Mouse (Mus musculus): ENCODE data around the gene Mrps18a. TPM values are rescaled to one million over a fixed set of nuclear protein-coding genes. Genes with fewer than 3 reads are reported as not detected.

The Mrps18a gene
- polyA plus RNA-seq, 1 experiment = 71.7 TPM

GRCm38 (mm10) chr17:46161710-46162109 is 50.9 kb downstream of the Mrps18a start:
- TF ChIP-seq EP300 (IDR thresholded peaks at IDR 0.05; ENCODE audit: insufficient read depth, low read depth, low read length) = no peak
- TF ChIP-seq CTCF (IDR thresholded peaks at IDR 0.05; ENCODE audit: low read depth, low read length) = no peak
- TF ChIP-seq POLR2A (IDR thresholded peaks at IDR 0.05; ENCODE audit: insufficient read depth, low read length) = no peak
- Histone ChIP-seq H3K27me3 (ENCODE audit: control insufficient read depth, insufficient read depth, low read length, poor library complexity, severe bottlenecking) (no peaks in the 10 kb centered on the region), H3K4me3 (ENCODE audit: low read depth, low read length) (peak overlapping the region; percentile 71), H3K9ac (ENCODE audit: low read depth, poor library complexity, severe bottlenecking) (peak overlapping the region; percentile 86), H3K4me1 (ENCODE audit: control insufficient read depth, insufficient read depth, low read length) (peaks cover 2% of the 10 kb centered on the region), H3K27ac (ENCODE audit: insufficient read depth, low read length) (no peak overlapping the region), H3K9me3 (replicated peaks; ENCODE audit: control insufficient read depth, insufficient read depth, low read length, poor library complexity, severe bottlenecking) (no peaks in the 10 kb centered on the region), H3K36me3 (ENCODE audit: control insufficient read depth, insufficient read depth, low read length, poor library complexity, severe bottlenecking) (no peaks in the 10 kb centered on the region)

- Histone ChIP-seq H3K9me3 (replicated peaks; ENCODE audit: control insufficient read depth, insufficient read depth, low read length, poor library complexity, severe bottlenecking) (no peaks in the 10 kb centered on the region), H3K36me3 (ENCODE audit: control insufficient read depth, insufficient read depth, low read length, poor library complexity, severe bottlenecking) (no peaks in the 10 kb centered on the region), H3K4me3 (ENCODE audit: low read depth, low read length) (no peak overlapping the region), H3K9ac (ENCODE audit: low read depth, poor library complexity, severe bottlenecking) (no peak overlapping the region), H3K27ac (ENCODE audit: insufficient read depth, low read length) (no peak overlapping the region), H3K4me1 (ENCODE audit: control insufficient read depth, insufficient read depth, low read length) (peaks cover 2% of the 10 kb centered on the region), H3K27me3 (ENCODE audit: control insufficient read depth, insufficient read depth, low read length, poor library complexity, severe bottlenecking) (no peaks in the 10 kb centered on the region)
- no peak for TF ChIP-seq EP300 (IDR thresholded peaks at IDR 0.05; ENCODE audit: insufficient read depth, low read depth, low read length)
- no peak for TF ChIP-seq POLR2A (IDR thresholded peaks at IDR 0.05; ENCODE audit: insufficient read depth, low read length)
- no peak for TF ChIP-seq CTCF (IDR thresholded peaks at IDR 0.05; ENCODE audit: low read depth, low read length)
These were observed 51.8 kb downstream of the Mrps18a start for GRCm38 (mm10) chr17:46162551-46162950.

GRCm38 (mm10) chr17:46162951-46163421 is 52.2 kb downstream of the Mrps18a start:
- TF ChIP-seq CTCF (IDR thresholded peaks at IDR 0.05; ENCODE audit: low read depth, low read length) (no peak), EP300 (IDR thresholded peaks at IDR 0.05; ENCODE audit: insufficient read depth, low read depth, low read length) (no peak), POLR2A (IDR thresholded peaks at IDR 0.05; ENCODE audit: insufficient read depth, low read length) (no peak)
- Histone ChIP-seq H3K4me3 (ENCODE audit: low read depth, low read length) (no peak overlapping the region), H3K36me3 (ENCODE audit: control insufficient read depth, insufficient read depth, low read length, poor library complexity, severe bottlenecking) (no peaks in the 10 kb centered on the region), H3K4me1 (ENCODE audit: control insufficient read depth, insufficient read depth, low read length) (peaks cover 2% of the 10 kb centered on the region), H3K9ac (ENCODE audit: low read depth, poor library complexity, severe bottlenecking) (no peak overlapping the region), H3K27ac (ENCODE audit: insufficient read depth, low read length) (no peak overlapping the region), H3K9me3 (replicated peaks; ENCODE audit: control insufficient read depth, insufficient read depth, low read length, poor library complexity, severe bottlenecking) (no peaks in the 10 kb centered on the region), H3K27me3 (ENCODE audit: control insufficient read depth, insufficient read depth, low read length, poor library complexity, severe bottlenecking) (no peaks in the 10 kb centered on the region)

GRCm38 (mm10) chr17:46164301-46164700 is 53.5 kb downstream of the Mrps18a start:
- no peaks in the 10 kb centered on the region for H3K36me3 ChIP-seq (ENCODE audit: control insufficient read depth, insufficient read depth, low read length, poor library complexity, severe bottlenecking)
- TF ChIP-seq CTCF (IDR thresholded peaks at IDR 0.05; ENCODE audit: low read depth, low read length) = no peak
- TF ChIP-seq EP300 (IDR thresholded peaks at IDR 0.05; ENCODE audit: insufficient read depth, low read depth, low read length) = no peak
- no peak for TF ChIP-seq POLR2A (IDR thresholded peaks at IDR 0.05; ENCODE audit: insufficient read depth, low read length)
- H3K27ac ChIP-seq (ENCODE audit: insufficient read depth, low read length) = no peak overlapping the region
- H3K4me1 ChIP-seq (ENCODE audit: control insufficient read depth, insufficient read depth, low read length) = no peaks in the 10 kb centered on the region
- H3K9ac ChIP-seq (ENCODE audit: low read depth, poor library complexity, severe bottlenecking) = no peak overlapping the region
- H3K9me3 ChIP-seq (replicated peaks; ENCODE audit: control insufficient read depth, insufficient read depth, low read length, poor library complexity, severe bottlenecking) = no peaks in the 10 kb centered on the region
- H3K27me3 ChIP-seq (ENCODE audit: control insufficient read depth, insufficient read depth, low read length, poor library complexity, severe bottlenecking) = no peaks in the 10 kb centered on the region
- H3K4me3 ChIP-seq (ENCODE audit: low read depth, low read length) = no peak overlapping the region

GRCm38 (mm10) chr17:46164791-46165190 is 54.0 kb downstream of the Mrps18a start:
- H3K27ac ChIP-seq (ENCODE audit: insufficient read depth, low read length) = no peak overlapping the region
- no peaks in the 10 kb centered on the region for H3K9me3 ChIP-seq (replicated peaks; ENCODE audit: control insufficient read depth, insufficient read depth, low read length, poor library complexity, severe bottlenecking)
- H3K4me1 ChIP-seq (ENCODE audit: control insufficient read depth, insufficient read depth, low read length) = no peaks in the 10 kb centered on the region
- TF ChIP-seq POLR2A (IDR thresholded peaks at IDR 0.05; ENCODE audit: insufficient read depth, low read length) = no peak
- no peak for TF ChIP-seq CTCF (IDR thresholded peaks at IDR 0.05; ENCODE audit: low read depth, low read length)
- TF ChIP-seq EP300 (IDR thresholded peaks at IDR 0.05; ENCODE audit: insufficient read depth, low read depth, low read length) = no peak
- H3K36me3 ChIP-seq (ENCODE audit: control insufficient read depth, insufficient read depth, low read length, poor library complexity, severe bottlenecking) = no peaks in the 10 kb centered on the region
- no peak overlapping the region for H3K9ac ChIP-seq (ENCODE audit: low read depth, poor library complexity, severe bottlenecking)
- no peak overlapping the region for H3K4me3 ChIP-seq (ENCODE audit: low read depth, low read length)
- H3K27me3 ChIP-seq (ENCODE audit: control insufficient read depth, insufficient read depth, low read length, poor library complexity, severe bottlenecking) = no peaks in the 10 kb centered on the region

GRCm38 (mm10) chr17:46165460-46165859 is 54.7 kb downstream of the Mrps18a start:
- H3K4me1 ChIP-seq (ENCODE audit: control insufficient read depth, insufficient read depth, low read length) = no peaks in the 10 kb centered on the region
- no peaks in the 10 kb centered on the region for H3K36me3 ChIP-seq (ENCODE audit: control insufficient read depth, insufficient read depth, low read length, poor library complexity, severe bottlenecking)
- no peak overlapping the region for H3K9ac ChIP-seq (ENCODE audit: low read depth, poor library complexity, severe bottlenecking)
- H3K27me3 ChIP-seq (ENCODE audit: control insufficient read depth, insufficient read depth, low read length, poor library complexity, severe bottlenecking) = no peaks in the 10 kb centered on the region
- no peak overlapping the region for H3K4me3 ChIP-seq (ENCODE audit: low read depth, low read length)
- TF ChIP-seq CTCF (IDR thresholded peaks at IDR 0.05; ENCODE audit: low read depth, low read length) (no peak), POLR2A (IDR thresholded peaks at IDR 0.05; ENCODE audit: insufficient read depth, low read length) (no peak), EP300 (IDR thresholded peaks at IDR 0.05; ENCODE audit: insufficient read depth, low read depth, low read length) (no peak)
- no peak overlapping the region for H3K27ac ChIP-seq (ENCODE audit: insufficient read depth, low read length)
- no peaks in the 10 kb centered on the region for H3K9me3 ChIP-seq (replicated peaks; ENCODE audit: control insufficient read depth, insufficient read depth, low read length, poor library complexity, severe bottlenecking)
